Mouse (Mus musculus): Measurements from ENCODE around the gene Enpp6. TPM values are rescaled to one million over a fixed set of nuclear protein-coding genes. Genes with fewer than 3 reads are reported as not detected.

The Enpp6 gene
- polyA plus RNA-seq, 1 experiment from 2014 or later = 0.34 TPM

DNA sequence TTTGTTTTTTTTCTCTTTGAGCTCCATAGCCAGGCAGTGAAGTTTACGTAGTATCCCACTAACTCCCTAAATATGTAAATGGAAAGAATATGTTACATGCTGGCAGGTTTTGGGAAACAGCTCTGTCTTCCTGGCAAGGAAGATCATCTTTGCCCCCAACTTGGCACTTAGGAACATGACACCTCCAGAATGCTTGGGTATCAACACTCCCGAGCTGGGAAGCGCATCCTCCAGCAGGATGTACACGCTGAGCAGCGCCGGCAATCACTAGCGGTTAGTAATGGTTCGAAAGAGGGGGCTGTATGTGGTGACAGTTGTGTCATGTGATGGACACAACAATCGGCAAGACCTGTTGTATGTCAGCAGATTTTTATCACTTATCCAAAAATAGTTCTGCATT lies 80.4 kb downstream of the Enpp6 start:
- Histone ChIP-seq H3K4me3 (ENCODE audit: low read depth, low read length) (no peak overlapping the region), H3K9ac (ENCODE audit: low read length) (no peak overlapping the region), H3K36me3 (ENCODE audit: control insufficient read depth, insufficient read depth, low read length) (no peaks in the 10 kb centered on the region), H3K27me3 (ENCODE audit: control insufficient read depth, insufficient read depth, low read length) (no peaks in the 10 kb centered on the region), H3K4me2 (ENCODE audit: low read depth) (no peak overlapping the region), H3K9me3 (ENCODE audit: control insufficient read depth, low read length) (no peaks in the 10 kb centered on the region), H3K4me1 (ENCODE audit: control insufficient read depth, insufficient read depth, low read length) (no peaks in the 10 kb centered on the region), H3K27ac (ENCODE audit: low read depth, low read length) (no peak overlapping the region)
- 92% methylated on average over 9 of the region's 9 CpGs for WGBS
- no peak for ATAC-seq (ENCODE audit: insufficient read depth, low FRiP score, low TSS enrichment)
- DNase-seq (ENCODE audit: low spot score) = no peak

DNA sequence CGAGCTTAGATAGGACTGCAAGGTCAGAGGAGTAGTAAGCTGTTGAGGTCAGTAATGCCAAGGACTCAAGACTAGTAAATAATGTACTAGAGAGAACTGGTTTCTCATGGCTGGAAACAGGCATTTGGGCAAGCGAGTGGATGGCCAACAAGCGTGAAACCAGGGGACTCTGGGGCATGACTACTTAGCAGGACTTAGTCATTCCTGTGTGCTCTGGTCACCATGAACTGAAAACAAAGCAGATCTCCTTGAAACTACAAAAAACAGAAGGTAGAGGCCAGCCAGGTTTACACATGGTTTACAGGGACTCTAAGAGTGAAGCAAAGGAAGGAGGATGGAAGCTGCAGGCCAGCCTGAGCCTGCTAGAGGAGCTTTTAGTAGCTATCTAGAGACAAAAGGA lies 82.9 kb downstream of the Enpp6 start:
- Histone ChIP-seq H3K27me3 (ENCODE audit: control insufficient read depth, insufficient read depth, low read length) (no peaks in the 10 kb centered on the region), H3K4me3 (ENCODE audit: low read depth, low read length) (no peak overlapping the region), H3K9me3 (ENCODE audit: control insufficient read depth, low read length) (no peaks in the 10 kb centered on the region), H3K4me2 (ENCODE audit: low read depth) (no peak overlapping the region), H3K27ac (ENCODE audit: low read depth, low read length) (no peak overlapping the region), H3K9ac (ENCODE audit: low read length) (no peak overlapping the region), H3K36me3 (ENCODE audit: control insufficient read depth, insufficient read depth, low read length) (no peaks in the 10 kb centered on the region), H3K4me1 (ENCODE audit: control insufficient read depth, insufficient read depth, low read length) (no peaks in the 10 kb centered on the region)
- WGBS = 90% methylated on average over 3 of the region's 3 CpGs
- DNase-seq (ENCODE audit: low spot score) (no peak), ATAC-seq (ENCODE audit: insufficient read depth, low FRiP score, low TSS enrichment) (no peak)

DNA sequence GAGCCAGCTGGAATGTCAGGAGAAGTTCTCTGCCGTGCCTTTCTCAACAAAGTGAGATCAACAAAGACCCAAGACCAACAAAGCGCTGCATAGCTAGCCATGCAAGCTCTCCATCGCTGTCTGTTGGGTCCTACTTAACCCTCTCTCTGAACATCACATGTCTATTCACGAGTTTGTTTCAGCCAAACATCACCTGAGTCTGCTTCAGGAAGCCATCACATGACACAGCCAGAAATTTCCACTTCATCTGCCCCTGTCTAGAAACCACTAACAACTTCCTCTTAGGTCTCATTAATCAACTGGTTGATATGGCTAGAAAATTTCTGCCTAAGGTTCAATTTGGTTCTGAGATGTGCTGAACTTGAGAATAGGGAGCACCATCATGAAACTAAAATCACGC lies 85.3 kb downstream of the Enpp6 start:
- Histone ChIP-seq H3K4me2 (ENCODE audit: low read depth) (no peak overlapping the region), H3K9ac (ENCODE audit: low read length) (no peak overlapping the region), H3K27ac (ENCODE audit: low read depth, low read length) (no peak overlapping the region), H3K9me3 (ENCODE audit: control insufficient read depth, low read length) (no peaks in the 10 kb centered on the region), H3K36me3 (ENCODE audit: control insufficient read depth, insufficient read depth, low read length) (no peaks in the 10 kb centered on the region), H3K4me1 (ENCODE audit: control insufficient read depth, insufficient read depth, low read length) (no peaks in the 10 kb centered on the region), H3K4me3 (ENCODE audit: low read depth, low read length) (no peak overlapping the region), H3K27me3 (ENCODE audit: control insufficient read depth, insufficient read depth, low read length) (no peaks in the 10 kb centered on the region)
- ATAC-seq (ENCODE audit: insufficient read depth, low FRiP score, low TSS enrichment) = no peak
- DNase-seq (ENCODE audit: low spot score) = no peak
- WGBS = 89% methylated on average over 5 of the region's 5 CpGs

DNA sequence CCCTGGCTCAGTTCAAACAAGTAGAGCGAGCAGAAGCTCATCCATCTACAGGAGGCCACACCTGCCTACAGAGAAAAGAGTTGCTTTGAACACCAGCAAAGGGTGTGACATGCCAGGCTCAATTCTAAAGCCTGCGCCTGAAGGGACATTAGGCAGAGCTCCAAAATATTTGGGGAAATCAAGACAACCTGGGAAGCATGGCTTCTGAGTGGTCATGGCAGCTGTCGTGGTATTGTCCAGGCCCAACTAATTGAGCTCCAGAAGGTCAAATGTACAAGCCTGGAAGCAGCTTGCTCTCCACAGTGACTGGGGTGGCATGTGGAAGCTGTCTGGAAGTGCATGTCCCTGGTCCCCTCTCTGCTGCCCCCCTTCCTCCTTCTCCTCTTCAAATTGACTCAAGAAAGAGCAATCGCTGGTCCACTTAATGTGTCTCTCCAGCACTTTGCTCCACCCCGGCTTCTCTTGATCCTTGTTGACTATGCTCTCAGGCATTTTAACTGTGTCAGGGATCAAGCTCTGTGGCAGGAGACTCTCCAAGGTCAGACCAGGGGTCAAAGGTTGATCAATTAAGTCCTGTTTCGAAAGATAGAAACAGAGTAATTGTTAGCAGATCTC lies 89.4 kb downstream of the Enpp6 start:
- ATAC-seq (ENCODE audit: insufficient read depth, low FRiP score, low TSS enrichment) (no peak), DNase-seq (ENCODE audit: low spot score) (no peak)
- Histone ChIP-seq H3K36me3 (ENCODE audit: control insufficient read depth, insufficient read depth, low read length) (no peaks in the 10 kb centered on the region), H3K9ac (ENCODE audit: low read length) (no peak overlapping the region), H3K4me3 (ENCODE audit: low read depth, low read length) (no peak overlapping the region), H3K4me1 (ENCODE audit: control insufficient read depth, insufficient read depth, low read length) (no peaks in the 10 kb centered on the region), H3K27ac (ENCODE audit: low read depth, low read length) (no peak overlapping the region), H3K27me3 (ENCODE audit: control insufficient read depth, insufficient read depth, low read length) (no peaks in the 10 kb centered on the region), H3K9me3 (ENCODE audit: control insufficient read depth, low read length) (no peaks in the 10 kb centered on the region), H3K4me2 (ENCODE audit: low read depth) (no peak overlapping the region)
- 83% methylated on average over 6 of the region's 6 CpGs for WGBS

DNA sequence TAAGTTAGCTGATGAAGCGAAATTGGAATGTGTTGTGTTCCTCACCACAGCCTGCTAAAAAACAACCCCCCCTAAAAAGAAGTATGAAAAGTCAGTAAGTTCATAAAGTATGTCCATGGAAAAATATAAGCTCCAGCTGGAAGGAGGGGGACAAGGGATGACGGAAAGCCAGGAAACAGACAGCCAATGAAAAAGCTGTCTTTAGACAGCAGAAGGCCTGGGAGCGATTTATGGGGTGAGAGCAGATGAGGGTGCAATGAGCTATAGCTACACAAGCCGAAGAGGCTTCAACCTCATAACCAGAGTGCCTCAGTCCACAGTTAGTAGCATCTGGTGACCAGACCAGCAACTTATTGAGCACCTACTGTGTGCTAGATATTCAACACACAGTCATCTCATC lies 93.3 kb downstream of the Enpp6 start:
- DNase-seq (ENCODE audit: low spot score) = no peak
- no peak overlapping the region for H3K9ac ChIP-seq (ENCODE audit: low read length)
- no peaks in the 10 kb centered on the region for H3K4me1 ChIP-seq (ENCODE audit: control insufficient read depth, insufficient read depth, low read length)
- ATAC-seq (ENCODE audit: insufficient read depth, low FRiP score, low TSS enrichment) = no peak
- WGBS = 57% methylated on average over 4 of the region's 4 CpGs
- H3K4me3 ChIP-seq (ENCODE audit: low read depth, low read length) = no peak overlapping the region
- H3K4me2 ChIP-seq (ENCODE audit: low read depth) = no peak overlapping the region
- H3K27me3 ChIP-seq (ENCODE audit: control insufficient read depth, insufficient read depth, low read length) = no peaks in the 10 kb centered on the region
- no peak overlapping the region for H3K27ac ChIP-seq (ENCODE audit: low read depth, low read length)
- H3K9me3 ChIP-seq (ENCODE audit: control insufficient read depth, low read length) = no peaks in the 10 kb centered on the region
- H3K36me3 ChIP-seq (ENCODE audit: control insufficient read depth, insufficient read depth, low read length) = no peaks in the 10 kb centered on the region

DNA sequence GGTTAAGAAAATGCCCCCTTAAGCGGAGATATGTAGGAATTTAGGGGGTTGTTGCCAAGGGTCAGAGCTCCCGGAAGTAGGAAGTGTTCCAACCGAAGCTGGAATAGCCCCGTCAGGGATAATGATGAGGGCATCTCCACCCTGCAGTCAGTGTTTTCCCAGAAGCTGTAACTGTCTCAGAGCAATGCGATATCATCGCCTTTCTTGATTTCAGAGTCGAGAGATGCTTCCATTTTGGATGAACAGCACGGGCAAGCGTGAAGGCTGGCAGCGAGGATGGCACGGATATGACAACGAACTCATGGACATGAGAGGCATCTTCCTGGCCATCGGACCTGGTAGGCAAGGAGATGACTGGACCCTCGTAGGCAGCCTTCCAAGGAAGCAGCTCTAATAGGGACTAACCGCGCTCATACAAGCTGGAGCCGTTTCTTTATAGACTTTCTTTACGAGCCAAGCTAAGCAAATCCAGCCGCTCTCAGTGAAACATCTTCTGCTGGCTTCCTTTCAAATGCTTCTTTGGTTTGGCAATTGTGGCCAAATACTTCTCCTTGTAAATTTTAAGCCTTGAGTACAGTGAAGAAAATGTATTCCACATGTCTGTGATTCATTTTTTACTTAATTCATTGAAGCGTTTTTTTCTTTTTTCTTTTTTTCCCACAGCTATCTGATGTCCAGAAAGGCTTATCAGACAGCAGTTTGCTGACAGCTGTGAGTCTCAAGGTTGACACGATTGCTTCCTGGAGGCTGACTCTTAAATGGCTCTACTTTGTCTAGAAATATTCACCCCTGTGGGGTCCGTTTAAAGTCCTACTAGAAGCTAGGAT lies 95.7 kb downstream of the Enpp6 start:
- no peaks in the 10 kb centered on the region for H3K9me3 ChIP-seq (ENCODE audit: control insufficient read depth, low read length)
- no peak for DNase-seq (ENCODE audit: low spot score)

DNA sequence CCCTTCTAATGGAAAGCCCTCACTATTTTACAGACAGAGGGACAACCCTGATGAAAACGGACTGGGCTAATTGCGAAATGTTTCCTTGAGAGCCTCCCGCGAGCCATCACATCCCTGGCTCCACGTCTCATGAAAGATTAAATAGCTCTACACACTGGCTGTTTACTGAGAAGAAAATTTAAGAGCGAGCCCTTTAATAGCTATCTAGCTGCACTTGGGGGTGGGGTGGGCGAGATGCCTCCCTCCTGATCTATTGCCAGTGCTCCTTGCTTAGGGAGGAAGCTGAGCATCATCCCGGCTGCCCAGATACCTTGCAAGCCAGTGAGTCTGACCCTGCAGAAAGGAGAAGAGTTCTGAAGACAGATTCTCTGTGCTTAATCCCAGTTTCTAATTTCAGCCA lies 103.3 kb downstream of the Enpp6 start:
- no peak overlapping the region for H3K9ac ChIP-seq (ENCODE audit: low read length)
- no peaks in the 10 kb centered on the region for H3K9me3 ChIP-seq (ENCODE audit: control insufficient read depth, low read length)
- DNase-seq (ENCODE audit: low spot score) = no peak
- WGBS = 80% methylated on average over 8 of the region's 8 CpGs
- H3K4me3 ChIP-seq (ENCODE audit: low read depth, low read length) = no peak overlapping the region
- H3K27ac ChIP-seq (ENCODE audit: low read depth, low read length) = no peak overlapping the region
- H3K4me1 ChIP-seq (ENCODE audit: control insufficient read depth, insufficient read depth, low read length) = no peaks in the 10 kb centered on the region
- H3K27me3 ChIP-seq (ENCODE audit: control insufficient read depth, insufficient read depth, low read length) = no peaks in the 10 kb centered on the region
- no peak overlapping the region for H3K4me2 ChIP-seq (ENCODE audit: low read depth)
- ATAC-seq (ENCODE audit: insufficient read depth, low FRiP score, low TSS enrichment) = no peak
- H3K36me3 ChIP-seq (ENCODE audit: control insufficient read depth, insufficient read depth, low read length) = no peaks in the 10 kb centered on the region

More for the DNA sequence above, 95.7 kb downstream of the Enpp6 start:
- Histone ChIP-seq H3K4me3 (ENCODE audit: low read depth, low read length) (no peak overlapping the region), H3K27me3 (ENCODE audit: control insufficient read depth, insufficient read depth, low read length) (no peaks in the 10 kb centered on the region), H3K9ac (ENCODE audit: low read length) (no peak overlapping the region), H3K4me2 (ENCODE audit: low read depth) (no peak overlapping the region), H3K4me1 (ENCODE audit: control insufficient read depth, insufficient read depth, low read length) (no peaks in the 10 kb centered on the region), H3K36me3 (ENCODE audit: control insufficient read depth, insufficient read depth, low read length) (no peaks in the 10 kb centered on the region), H3K27ac (ENCODE audit: low read depth, low read length) (no peak overlapping the region)
- no peak for ATAC-seq (ENCODE audit: insufficient read depth, low FRiP score, low TSS enrichment)
- 89% methylated on average over 22 of the region's 22 CpGs for WGBS

DNA sequence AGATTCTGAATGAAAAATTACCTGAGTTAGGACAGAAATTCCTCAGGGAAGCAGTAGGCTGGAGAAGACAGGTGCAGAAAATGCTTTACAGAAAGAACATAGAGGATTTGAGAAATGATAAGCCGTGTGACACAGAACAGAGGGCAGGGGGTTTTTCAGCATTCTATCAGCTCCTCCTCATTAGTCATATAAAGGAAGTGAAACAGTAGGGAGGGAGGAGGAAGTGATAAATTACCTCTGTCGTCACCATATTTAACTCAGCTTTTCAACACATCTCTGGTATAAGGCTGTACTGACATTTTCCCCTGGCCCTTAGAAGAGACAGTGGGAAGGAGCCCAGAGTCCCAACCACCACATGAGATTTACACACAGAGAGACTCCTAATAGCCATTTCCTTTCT lies 118.9 kb downstream of the Enpp6 start:
- no peaks in the 10 kb centered on the region for H3K27me3 ChIP-seq (ENCODE audit: control insufficient read depth, insufficient read depth, low read length)
- no peak for ATAC-seq (ENCODE audit: insufficient read depth, low FRiP score, low TSS enrichment)
- 66% methylated on average over 2 of the region's 2 CpGs for WGBS

More for the DNA sequence above, 118.9 kb downstream of the Enpp6 start:
- H3K36me3 ChIP-seq (ENCODE audit: control insufficient read depth, insufficient read depth, low read length) = no peaks in the 10 kb centered on the region
- no peak for DNase-seq (ENCODE audit: low spot score)
- no peak overlapping the region for H3K27ac ChIP-seq (ENCODE audit: low read depth, low read length)
- no peaks in the 10 kb centered on the region for H3K4me1 ChIP-seq (ENCODE audit: control insufficient read depth, insufficient read depth, low read length)
- no peak overlapping the region for H3K4me3 ChIP-seq (ENCODE audit: low read depth, low read length)
- H3K9me3 ChIP-seq (ENCODE audit: control insufficient read depth, low read length) = no peaks in the 10 kb centered on the region
- no peak overlapping the region for H3K9ac ChIP-seq (ENCODE audit: low read length)
- no peak overlapping the region for H3K4me2 ChIP-seq (ENCODE audit: low read depth)
